Mouse (Mus musculus) spleen, adult 2 months (tissue): ENCODE results near the gene Klhl36.

Experiments used
- CTCF ChIP-seq: fragments of 200-500 bp; IDR thresholded peaks from 2 replicates; pipeline ENCODE4 v1.5.1; 2011; ENCODE audit warnings: mild to moderate bottlenecking, inconsistent platforms; ENCODE audit not compliant: insufficient read depth, insufficient read length, insufficient replicate concordance; ENCODE audit errors: extremely low read depth
- POLR2A ChIP-seq: fragments of 200-500 bp; IDR thresholded peaks from 2 replicates; pipeline ENCODE4 v1.6.1; 2011; ENCODE audit warnings: low read depth, low read length, inconsistent platforms

DNA sequence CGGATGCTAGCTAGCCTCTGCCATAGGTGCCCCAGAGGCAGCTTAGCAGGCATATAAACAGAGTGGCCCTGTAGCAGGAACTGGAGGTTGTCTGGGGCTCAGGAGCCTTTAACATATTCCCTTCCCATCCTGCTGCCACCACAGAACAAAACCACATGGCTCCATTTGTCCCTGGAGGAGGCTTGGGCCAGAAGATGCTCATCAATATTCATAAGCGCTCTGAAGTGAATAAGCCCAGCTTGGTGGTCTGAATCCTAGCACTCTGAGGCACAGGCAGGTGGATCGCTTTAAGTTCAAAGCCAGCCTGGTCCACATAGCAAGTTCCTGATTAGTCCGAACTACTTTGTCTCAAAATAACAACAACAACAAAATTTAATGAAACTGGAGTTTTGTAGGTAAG, 25.9 kb downstream of the Klhl36 start:
- TF ChIP-seq CTCF: no peak
- no peak for TF ChIP-seq POLR2A
